Mouse (Mus musculus) granulocyte monocyte progenitor cell, adult 5-6 weeks (primary cell): ENCODE results near the gene Gm5861. TPM values are rescaled to one million over a fixed set of nuclear protein-coding genes. Genes with fewer than 3 reads are reported as not detected.
"Not testable (repeated sequence)": the region's sequence is repeated elsewhere in the genome, so short reads cannot be mapped to it uniquely, and the experiment has no call there.

Source experiments
- ATAC-seq: replicated peaks from 2 replicates; pipeline ENCODE4 v1.8.0; 2016; ENCODE audit warnings: mild to moderate bottlenecking, moderate TSS enrichment, inconsistent platforms; ENCODE audit not compliant: poor library complexity, severe bottlenecking
- total RNA-seq, 2 experiments: library from RNA; stranded (forward) in 1 of 2; stranded (reverse) in 1 of 2; fragments of 200-712, 200-1000 nt in 1 of 2; fragments of >200 nt in 1 of 2; fragmentation: Nextera tagmentation in 1 of 2; gene quantifications; 2 replicates each; pipeline ENCODE4 v1.2.3; 2014 to 2017

Gm5861 gene
- total RNA-seq (2014; fragmentation: Nextera tagmentation) = not detected in 2 replicates
- not detected in 2 replicates for total RNA-seq (2017)

DNA sequence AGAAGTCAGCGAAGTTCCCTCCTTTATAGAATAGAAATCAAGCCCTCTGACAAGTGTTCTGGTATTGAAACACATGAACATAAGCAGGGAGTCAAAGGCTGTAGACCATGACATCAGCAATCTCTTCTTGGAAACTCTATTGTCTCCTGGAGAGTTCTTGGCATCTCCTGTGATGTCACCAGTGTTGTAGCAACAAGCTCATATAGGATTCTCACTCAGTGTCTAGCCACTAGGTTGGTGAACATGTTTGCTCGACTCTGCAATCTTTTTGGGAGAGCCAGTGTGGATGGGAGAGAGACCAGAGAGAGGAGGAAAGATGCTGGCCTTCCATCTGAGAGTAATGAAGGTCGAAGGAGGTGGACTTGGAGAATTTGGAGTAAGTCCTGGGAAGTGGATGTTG is at the start of gene Gm5861:
Gm5861 (plus strand) TSS at position 301 of the 400 bp plus-strand sequence.
- ATAC-seq = not testable (repeated sequence)

DNA sequence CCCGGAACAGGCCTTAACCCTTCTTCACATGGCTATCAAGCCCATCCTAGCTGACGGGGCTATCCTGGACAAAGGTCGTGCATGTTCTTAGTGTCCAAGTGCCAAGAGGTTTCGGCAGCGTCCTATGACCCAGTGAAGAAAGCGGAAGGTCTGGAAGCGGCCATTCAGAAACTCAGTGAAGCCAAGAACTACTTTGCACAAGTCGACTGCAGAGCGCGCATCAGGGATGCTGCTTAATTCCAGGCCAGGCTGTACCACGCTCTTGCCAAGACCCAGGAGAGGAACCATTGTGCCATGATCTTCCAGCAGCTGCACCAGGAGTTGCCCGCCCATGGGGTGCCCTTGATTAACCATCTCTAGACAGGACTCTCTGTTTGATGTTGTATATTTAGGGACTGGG is 44.8 kb upstream of the Gm5861 start:
- not testable (repeated sequence) for ATAC-seq

Other genes starting within 250 kb of the Gm5861 start
- not detected in 2 replicates for gene Gm8871, start 235.3 kb upstream of the Gm5861 start, total RNA-seq (2014; fragmentation: Nextera tagmentation)
- gene Gm8871, start 235.3 kb upstream of the Gm5861 start, total RNA-seq (2017) = not detected in 2 replicates
- not detected in 2 replicates for gene Gm8857, start 235.3 kb upstream of the Gm5861 start, total RNA-seq (2014; fragmentation: Nextera tagmentation)
- gene Gm8857, start 235.3 kb upstream of the Gm5861 start, total RNA-seq (2017) = not detected in 2 replicates
- not detected in 2 replicates for gene Gm8879, start 55.4 kb upstream of the Gm5861 start, total RNA-seq (2014; fragmentation: Nextera tagmentation)
- gene Gm8879, start 55.4 kb upstream of the Gm5861 start, total RNA-seq (2017) = not detected in 2 replicates
- gene Gm8890, start 73.0 kb downstream of the Gm5861 start, total RNA-seq (2014; fragmentation: Nextera tagmentation) = not detected in 2 replicates
- not detected in 2 replicates for gene Gm8890, start 73.0 kb downstream of the Gm5861 start, total RNA-seq (2017)
- gene Speer1, start 158.4 kb downstream of the Gm5861 start, total RNA-seq (2014; fragmentation: Nextera tagmentation) = not detected in 2 replicates
- gene Speer1, start 158.4 kb downstream of the Gm5861 start, total RNA-seq (2017) = not detected in 2 replicates
- not detected in 2 replicates for gene Gm8897, start 233.3 kb downstream of the Gm5861 start, total RNA-seq (2014; fragmentation: Nextera tagmentation)
- not detected in 2 replicates for gene Gm8897, start 233.3 kb downstream of the Gm5861 start, total RNA-seq (2017)